In genomic region chr2:128568018-128568417, GRCm38 (mm10) we compare ENCODE assay signal across 26 mouse cellular contexts. TPM values are rescaled to one million over a fixed set of nuclear protein-coding genes. Genes with fewer than 3 reads are reported as not detected.
DNase-seq lines count a peak whose midpoint lies in the region; ATAC-seq and TF ChIP-seq lines count a peak whose summit lies in the region.
"Had no signal": no experiment of that assay in that cellular context is flagged by ENCODE, and none has a peak within 500 bp of the region (broad histone marks: within the 10 kb centered on the region; RNA-seq: fewer than 3 reads in every experiment).

No protein-coding gene starts in this region.

- no peaks in the 10 kb centered on the region for H3K9me3 ChIP-seq in liver, embryonic 14.5 days (ENCODE audit: control insufficient read depth, low read length)
- H3K9me3 ChIP-seq: embryonic facial prominence, embryonic 15.5 days; forebrain, embryonic 10.5 days; hindbrain, embryonic 12.5 days; neural tube, embryonic 13.5 days had no signal

- peak; percentile 38 for DNase-seq in kidney, adult 2 months
- DNase-seq in kidney, postnatal 4 days: no peak
- DNase-seq in liver, embryonic 14.5 days (ENCODE audit: low read depth in 3 of 3, low spot score in 3 of 3): peak; percentile 15 to 24 (median 19)
- DNase-seq in B cell, adult 2 months: no peak
- no peak for DNase-seq in left cerebral cortex, adult 11 months (ENCODE audit: low spot score)
- no peak for DNase-seq in thymus, postnatal 4 days
- DNase-seq: cerebellum, adult 11-12 months; cerebellum, postnatal 25 days; gastrocnemius, adult 2 months; heart, postnatal 14 days; kidney, postnatal 10 days; layer of hippocampus, postnatal 36 days; spleen, adult 18-20 months; thymus, postnatal 25 days had no signal

- TF ChIP-seq POLR2A in kidney, adult 2 months (IDR thresholded peaks at IDR 0.05; ENCODE audit: low read depth, low read length): no peak
- TF ChIP-seq POLR2A in embryonic fibroblast, embryonic 13.5 days (IDR thresholded peaks at IDR 0.05; ENCODE audit: low read depth, low read length): no peak

- no peak for TF ChIP-seq EP300 in liver, embryonic 14.5 days (IDR thresholded peaks at IDR 0.05; ENCODE audit: low read depth)

- WGBS in kidney, adult 2 months: 61% methylated on average over 6 of the region's 6 CpGs
- WGBS in liver, embryonic 14.5 days (ENCODE audit: insufficient replicate concordance): 55% methylated on average over 6 of the region's 6 CpGs

- H3K4me1 ChIP-seq in kidney, adult 2 months (ENCODE audit: control insufficient read depth, insufficient read depth, low read length): no peaks in the 10 kb centered on the region
- peaks cover 16% of the 10 kb centered on the region for H3K4me1 ChIP-seq in embryonic fibroblast, embryonic 13.5 days (ENCODE audit: control insufficient read depth, insufficient read depth, low read length)
- H3K4me1 ChIP-seq in liver, embryonic 14.5 days (replicated peaks; ENCODE audit: control insufficient read depth in 2 of 2, insufficient read depth in 2 of 2, low read length in 1 of 2): peaks cover 0 to 9% of the 10 kb centered on the region in 2 experiments; a peak in 2 of 4 replicates
- H3K4me1 ChIP-seq: midbrain, embryonic 12.5 days had no signal

- no peak overlapping the region for H3K4me3 ChIP-seq in kidney, adult 2 months (ENCODE audit: insufficient read depth, low read depth, low read length)
- H3K4me3 ChIP-seq in embryonic fibroblast, embryonic 13.5 days (ENCODE audit: insufficient read depth, low read length): no peak overlapping the region
- no peak overlapping the region for H3K4me3 ChIP-seq in liver, embryonic 14.5 days (ENCODE audit: insufficient read depth in 1 of 2, low read depth in 2 of 2, low read length in 2 of 2)
- H3K4me3 ChIP-seq: embryonic facial prominence, embryonic 15.5 days; forebrain, embryonic 10.5 days; gastrocnemius, adult 2 months; heart, embryonic 12.5 days; hindbrain, embryonic 12.5 days; layer of hippocampus, adult 2 months; midbrain, embryonic 12.5 days; neural tube, embryonic 13.5 days had no signal

- H3K9ac ChIP-seq in liver, embryonic 14.5 days (replicated peaks): no peak overlapping the region
- H3K9ac ChIP-seq: embryonic facial prominence, embryonic 15.5 days; heart, embryonic 12.5 days; hindbrain, embryonic 12.5 days; midbrain, embryonic 12.5 days; neural tube, embryonic 13.5 days had no signal

- H3K36me3 ChIP-seq in kidney, adult 2 months (ENCODE audit: control insufficient read depth, insufficient read depth, low read length): no peaks in the 10 kb centered on the region
- H3K36me3 ChIP-seq in liver, embryonic 14.5 days (replicated peaks; ENCODE audit: control insufficient read depth, insufficient read depth, low read depth): no peaks in the 10 kb centered on the region
- H3K36me3 ChIP-seq: embryonic facial prominence, embryonic 15.5 days; forebrain, embryonic 10.5 days; heart, embryonic 12.5 days; hindbrain, embryonic 12.5 days; midbrain, embryonic 12.5 days; neural tube, embryonic 13.5 days had no signal

- no peak for TF ChIP-seq CTCF in kidney, adult 2 months (conservative IDR thresholded peaks at IDR 0.05; ENCODE audit: insufficient read depth, insufficient read length, low read depth, low read length)
- TF ChIP-seq CTCF in embryonic fibroblast, embryonic 13.5 days (IDR thresholded peaks at IDR 0.05; ENCODE audit: borderline replicate concordance, insufficient read depth, low read length): no peak
- no peak for TF ChIP-seq CTCF in liver, embryonic 14.5 days (IDR thresholded peaks at IDR 0.05; ENCODE audit: low read depth)

- no peaks in the 10 kb centered on the region for H3K27me3 ChIP-seq in kidney, adult 2 months (replicated peaks; ENCODE audit: control insufficient read depth, insufficient read depth, low read length)
- no peaks in the 10 kb centered on the region for H3K27me3 ChIP-seq in liver, embryonic 14.5 days (ENCODE audit: control insufficient read depth, insufficient read depth, low read length)
- H3K27me3 ChIP-seq: embryonic facial prominence, embryonic 15.5 days; heart, embryonic 12.5 days; hindbrain, embryonic 12.5 days; midbrain, embryonic 12.5 days; neural tube, embryonic 13.5 days had no signal

- ATAC-seq in liver, embryonic 14.5 days (ENCODE audit: insufficient read depth): peak; percentile 37; the same call in 1 of the 2 replicates
- ATAC-seq: CD4-positive, CD25-positive, alpha-beta regulatory T cell, adult 4 months; lung, postnatal 0 days had no signal

- no peak overlapping the region for H3K27ac ChIP-seq in kidney, adult 2 months (ENCODE audit: insufficient read depth, low read depth, low read length)
- peak overlapping the region; percentile 35; the same call in 1 of the 2 replicates for H3K27ac ChIP-seq in embryonic fibroblast, embryonic 13.5 days (ENCODE audit: insufficient read depth, low read length)
- no peak overlapping the region for H3K27ac ChIP-seq in liver, embryonic 14.5 days
- H3K27ac ChIP-seq: embryonic facial prominence, embryonic 15.5 days; forebrain, embryonic 10.5 days; gastrocnemius, adult 2 months; hindbrain, embryonic 12.5 days; layer of hippocampus, adult 2 months; midbrain, embryonic 12.5 days; neural tube, embryonic 13.5 days had no signal

- H3K4me2 ChIP-seq in liver, embryonic 14.5 days (ENCODE audit: low read depth): no peak overlapping the region
- H3K4me2 ChIP-seq: embryonic facial prominence, embryonic 15.5 days; heart, embryonic 12.5 days; hindbrain, embryonic 12.5 days; midbrain, embryonic 12.5 days; neural tube, embryonic 13.5 days had no signal

RNA-seq across cellular contexts. Expression of gene Spdye4c, which starts 23.0 kb away (rescaled TPM):
- not detected in 2 replicates for polyA plus RNA-seq in kidney, adult 2 months (2012; rRNA removed)
- polyA plus RNA-seq in embryonic fibroblast, embryonic 13.5 days (2011; ENCODE audit: insufficient read length, low read depth, missing spikeins): not detected in 2 replicates
- polyA plus RNA-seq in liver, embryonic 14.5 days (2012; rRNA removed): not detected in 2 replicates
- not detected in 2 replicates for polyA plus RNA-seq in liver, embryonic 14.5 days (2014; fragmentation: Nextera tagmentation; extraction: Ambion mirVana)
- polyA plus RNA-seq: CD4-positive, CD25-positive, alpha-beta regulatory T cell, adult 4 months; embryonic facial prominence, embryonic 15.5 days; forebrain, embryonic 10.5 days; heart, embryonic 12.5 days; hindbrain, embryonic 12.5 days; intestine, embryonic 14.5 days; limb, embryonic 14.5 days; lung, postnatal 0 days; midbrain, embryonic 12.5 days; neural tube, embryonic 13.5 days had no signal

Comparison
In these comparisons a context has a peak if more than half of its experiments do, and no peak if none do; other contexts are left out.
1. DNase-seq: peak in kidney, adult 2 months (single experiment) and liver, embryonic 14.5 days (3 of 3); none in kidney, postnatal 4 days (0 of 2), B cell, adult 2 months (0 of 2), left cerebral cortex, adult 11 months (single experiment) and thymus, postnatal 4 days (single experiment).